Mouse (Mus musculus) ES-Bruce4 (cell line): Measurements from ENCODE around the gene Cux2. TPM values are rescaled to one million over a fixed set of nuclear protein-coding genes. Genes with fewer than 3 reads are reported as not detected.

ENCODE experiments used
- H3K27ac ChIP-seq: 2 replicates; pipeline ENCODE4 v1.5.1; 2012; ENCODE audit warnings: low read length, inconsistent platforms; ENCODE audit not compliant: insufficient read depth
- H3K27me3 ChIP-seq: 2 replicates; pipeline ENCODE4 v1.6.1; 2012; ENCODE audit warnings: mild to moderate bottlenecking, low read length, inconsistent platforms; ENCODE audit not compliant: control insufficient read depth, poor library complexity, insufficient read depth, severe bottlenecking
- H3K36me3 ChIP-seq: 2 replicates; pipeline ENCODE4 v1.6.1; 2012; ENCODE audit warnings: inconsistent platforms, mild to moderate bottlenecking, low read length, moderate library complexity; ENCODE audit not compliant: control insufficient read depth, poor library complexity, insufficient read depth, severe bottlenecking
- H3K4me1 ChIP-seq: one replicate; pipeline ENCODE4 v1.8.1; 2011; ENCODE audit warnings: low read length; ENCODE audit not compliant: control insufficient read depth, insufficient read depth
- H3K4me3 ChIP-seq: 2 replicates; pipeline ENCODE4 v1.5.1; 2011; ENCODE audit warnings: low read depth, mild to moderate bottlenecking, low read length
- H3K9ac ChIP-seq: 2 replicates; pipeline ENCODE4 v1.6.1; 2012; ENCODE audit warnings: low read depth, mild to moderate bottlenecking, inconsistent platforms; ENCODE audit not compliant: poor library complexity, severe bottlenecking
- H3K9me3 ChIP-seq: replicated peaks from 2 replicates; pipeline ENCODE4 v1.6.1; 2012; ENCODE audit warnings: mild to moderate bottlenecking, low read length, inconsistent platforms; ENCODE audit not compliant: control insufficient read depth, poor library complexity, insufficient read depth, severe bottlenecking
- CTCF ChIP-seq: IDR thresholded peaks from one replicate; pipeline ENCODE4 v1.8.1; 2011; ENCODE audit warnings: low read depth, low read length
- EP300 ChIP-seq: IDR thresholded peaks from 2 replicates; pipeline ENCODE4 v1.6.1; 2011; ENCODE audit warnings: low read depth, low read length; ENCODE audit not compliant: insufficient read depth
- POLR2A ChIP-seq: IDR thresholded peaks from one replicate; pipeline ENCODE4 v1.8.1; 2011; ENCODE audit warnings: low read length; ENCODE audit not compliant: insufficient read depth
- polyA plus RNA-seq: library from polyadenylated mRNA; stranded (reverse); fragments of >200 nt; gene quantifications from 2 replicates; pipeline ENCODE4 v1.2.4, GENCODE M21; 2011; ENCODE audit warnings: low read depth; ENCODE audit not compliant: missing spikeins, insufficient read depth, insufficient read length

Gene Cux2
- polyA plus RNA-seq, 1 experiment: 3.6 TPM

- H3K9ac ChIP-seq: no peak overlapping the region
Measured at GRCm38 (mm10) chr5:122032471-122033166, 17.3 kb downstream of the Cux2 start.

GRCm38 (mm10) chr5:122031146-122031545 is 18.8 kb downstream of the Cux2 start:
- H3K4me1 ChIP-seq: no peaks in the 10 kb centered on the region
- no peak overlapping the region for H3K27ac ChIP-seq
- no peaks in the 10 kb centered on the region for H3K9me3 ChIP-seq
- H3K36me3 ChIP-seq: no peaks in the 10 kb centered on the region
- no peak overlapping the region for H3K4me3 ChIP-seq
- no peak overlapping the region for H3K9ac ChIP-seq
- H3K27me3 ChIP-seq: no peaks in the 10 kb centered on the region
- TF ChIP-seq POLR2A (no peak), CTCF (no peak), EP300 (no peak)

More at GRCm38 (mm10) chr5:122032471-122033166, 17.3 kb downstream of the Cux2 start:
- H3K4me3 ChIP-seq: no peak overlapping the region
- H3K36me3 ChIP-seq: no peaks in the 10 kb centered on the region
- H3K4me1 ChIP-seq: no peaks in the 10 kb centered on the region
- H3K27ac ChIP-seq: no peak overlapping the region
- no peaks in the 10 kb centered on the region for H3K27me3 ChIP-seq
- H3K9me3 ChIP-seq: no peaks in the 10 kb centered on the region
- TF ChIP-seq POLR2A: no peak
- TF ChIP-seq EP300: no peak
- no peak for TF ChIP-seq CTCF

GRCm38 (mm10) chr5:122030640-122031039 is 19.3 kb downstream of the Cux2 start:
- H3K27me3 ChIP-seq: no peaks in the 10 kb centered on the region
- no peak overlapping the region for H3K27ac ChIP-seq
- no peak overlapping the region for H3K4me3 ChIP-seq
- no peaks in the 10 kb centered on the region for H3K4me1 ChIP-seq
- H3K36me3 ChIP-seq: no peaks in the 10 kb centered on the region
- H3K9ac ChIP-seq: no peak overlapping the region
- TF ChIP-seq POLR2A (no peak), CTCF (no peak)
- no peaks in the 10 kb centered on the region for H3K9me3 ChIP-seq

GRCm38 (mm10) chr5:122026771-122027170 is 23.1 kb downstream of the Cux2 start:
- no peak overlapping the region for H3K4me3 ChIP-seq
- TF ChIP-seq EP300 (no peak), CTCF (no peak), POLR2A (no peak)

GRCm38 (mm10) chr5:122026284-122026683 is 23.6 kb downstream of the Cux2 start:
- H3K9me3 ChIP-seq: no peaks in the 10 kb centered on the region
- H3K9ac ChIP-seq: no peak overlapping the region
- no peaks in the 10 kb centered on the region for H3K27me3 ChIP-seq
- TF ChIP-seq POLR2A (no peak), EP300 (no peak), CTCF (no peak)
- no peaks in the 10 kb centered on the region for H3K36me3 ChIP-seq
- no peak overlapping the region for H3K4me3 ChIP-seq
- H3K27ac ChIP-seq: no peak overlapping the region
- no peaks in the 10 kb centered on the region for H3K4me1 ChIP-seq

More at GRCm38 (mm10) chr5:122026771-122027170, 23.1 kb downstream of the Cux2 start:
- H3K9me3 ChIP-seq: no peaks in the 10 kb centered on the region
- H3K4me1 ChIP-seq: no peaks in the 10 kb centered on the region
- H3K9ac ChIP-seq: no peak overlapping the region
- no peak overlapping the region for H3K27ac ChIP-seq
- H3K36me3 ChIP-seq: no peaks in the 10 kb centered on the region
- H3K27me3 ChIP-seq: no peaks in the 10 kb centered on the region

GRCm38 (mm10) chr5:122025117-122025516 is 24.8 kb downstream of the Cux2 start:
- Histone ChIP-seq H3K36me3 (no peaks in the 10 kb centered on the region), H3K27me3 (no peaks in the 10 kb centered on the region), H3K4me1 (no peaks in the 10 kb centered on the region), H3K9ac (no peak overlapping the region), H3K9me3 (no peaks in the 10 kb centered on the region), H3K4me3 (no peak overlapping the region), H3K27ac (no peak overlapping the region)
- TF ChIP-seq POLR2A (no peak), CTCF (no peak), EP300 (no peak)
